Mouse (Mus musculus) kidney, postnatal 4 days (tissue): ENCODE results near the gene Mtf1.
A peak's percentile ranks its signal among the peaks of the same experiment; 100 is the strongest.

Experiments used
- DNase-seq, 2 experiments: peaks; one replicate each; pipeline ENCODE4 v3.0.0; 2021; ENCODE audit warnings: mixed read lengths in 2 of 2

The Mtf1 gene

GRCm38 (mm10) chr4:124802309-124803260, 681 bp downstream of the Mtf1 start:
- DNase-seq = peak; percentile 98

- DNase-seq = no peak
Measured at GRCm38 (mm10) chr4:124803406-124803805, 1.5 kb downstream of the Mtf1 start.

- DNase-seq = no peak
Measured at GRCm38 (mm10) chr4:124808511-124808910, 6.6 kb downstream of the Mtf1 start.

GRCm38 (mm10) chr4:124809136-124809883, 7.4 kb downstream of the Mtf1 start:
- no peak for DNase-seq

GRCm38 (mm10) chr4:124810056-124810455, 8.2 kb downstream of the Mtf1 start:
- no peak for DNase-seq

GRCm38 (mm10) chr4:124811347-124811975, 9.6 kb downstream of the Mtf1 start:
- DNase-seq = no peak

GRCm38 (mm10) chr4:124815901-124816300, 14.0 kb downstream of the Mtf1 start:
- no peak for DNase-seq

- peak; percentile 40 to 60 for DNase-seq
Measured at GRCm38 (mm10) chr4:124817803-124818202, 15.9 kb downstream of the Mtf1 start.

GRCm38 (mm10) chr4:124818832-124819231, 16.9 kb downstream of the Mtf1 start:
- DNase-seq = no peak

- DNase-seq = no peak
Measured at GRCm38 (mm10) chr4:124824967-124825366, 23.1 kb downstream of the Mtf1 start.

- no peak for DNase-seq
Measured at GRCm38 (mm10) chr4:124825371-124825965, 23.6 kb downstream of the Mtf1 start.

- DNase-seq = no peak
Measured at GRCm38 (mm10) chr4:124829671-124830070, 27.8 kb downstream of the Mtf1 start.

GRCm38 (mm10) chr4:124832796-124833195, 30.9 kb downstream of the Mtf1 start:
- no peak for DNase-seq

- no peak for DNase-seq
Measured at GRCm38 (mm10) chr4:124838035-124838700, 36.3 kb downstream of the Mtf1 start.

GRCm38 (mm10) chr4:124840998-124841397, 39.1 kb downstream of the Mtf1 start:
- no peak for DNase-seq

GRCm38 (mm10) chr4:124843493-124843892, 41.6 kb downstream of the Mtf1 start:
- DNase-seq = peak; percentile 66 to 72

- DNase-seq = peak; percentile 91 to 92
Measured at GRCm38 (mm10) chr4:124847573-124847972, 45.7 kb downstream of the Mtf1 start.

- DNase-seq = peak; percentile 59 to 73
Measured at GRCm38 (mm10) chr4:124849631-124850260, 47.8 kb downstream of the Mtf1 start.

GRCm38 (mm10) chr4:124850261-124850913, 48.5 kb downstream of the Mtf1 start, which contains the start of gene Yrdc:
Gene Yrdc (plus strand): TSS chr4:124850679.
- peak; percentile 96 to 98 for DNase-seq

GRCm38 (mm10) chr4:124850933-124851658, 49.2 kb downstream of the Mtf1 start, which contains the start of gene 1110065P20Rik:
Gene 1110065P20Rik (minus strand): TSS chr4:124851196.
- DNase-seq = peak; percentile 79 to 87
